Mouse (Mus musculus) spleen, adult 2 months (tissue): ENCODE data around the gene Ndufaf7.

Experiments used
- CTCF ChIP-seq: fragments of 200-500 bp; IDR thresholded peaks from 2 replicates; pipeline ENCODE4 v1.5.1; 2011; ENCODE audit warnings: mild to moderate bottlenecking, inconsistent platforms; ENCODE audit not compliant: insufficient read depth, insufficient read length, insufficient replicate concordance; ENCODE audit errors: extremely low read depth
- POLR2A ChIP-seq: fragments of 200-500 bp; IDR thresholded peaks from 2 replicates; pipeline ENCODE4 v1.6.1; 2011; ENCODE audit warnings: low read depth, low read length, inconsistent platforms

DNA sequence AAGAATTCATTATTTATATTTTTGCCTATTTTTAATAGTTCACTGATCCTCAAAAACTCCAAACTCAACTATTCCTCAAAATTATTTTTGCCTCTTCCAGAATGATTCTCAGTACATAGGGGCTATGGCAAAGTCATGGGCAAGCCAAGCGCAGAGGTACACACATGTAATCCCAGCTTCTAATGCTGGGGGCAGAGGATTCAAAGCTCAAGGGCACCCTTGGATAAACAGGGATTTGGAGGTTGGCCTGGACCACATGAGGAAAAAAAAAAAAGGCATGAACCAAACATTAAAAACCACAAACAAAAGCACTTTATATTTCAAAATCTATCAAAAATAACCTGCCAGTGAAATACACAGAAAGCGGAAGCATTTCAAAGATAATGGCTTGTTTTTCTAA, 54.6 kb downstream of the Ndufaf7 start:
- TF ChIP-seq CTCF (no peak), POLR2A (no peak)
